Mouse (Mus musculus): ENCODE results near the gene Ifitm6.
"Not testable (repeated sequence)": the region's sequence is repeated elsewhere in the genome, so short reads cannot be mapped to it uniquely, and the experiment has no call there.

The Ifitm6 gene

DNA sequence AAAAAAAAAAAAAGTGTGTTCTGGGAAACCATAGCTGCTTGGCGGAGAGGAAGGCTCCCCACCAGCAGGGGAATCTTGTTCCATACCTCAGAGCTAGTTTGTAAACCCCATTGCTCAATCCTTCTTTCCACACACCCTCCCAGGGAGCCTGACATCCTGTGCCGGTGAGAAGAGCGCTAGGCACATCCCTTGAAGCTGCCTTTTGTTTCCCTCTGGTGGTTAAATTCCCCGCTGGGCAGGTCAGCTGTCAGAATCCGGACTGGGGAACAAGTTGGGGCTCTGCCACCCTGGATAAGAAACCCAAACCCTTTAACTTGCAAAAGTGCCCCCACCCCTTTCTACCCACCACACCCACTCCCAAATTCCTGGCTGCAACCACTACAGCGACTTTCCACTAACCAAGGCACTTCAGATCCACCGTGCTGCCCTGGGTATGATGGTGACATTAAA is 9.4 kb downstream of the Ifitm6 start:
- DNase-seq = peak; percentile 9

DNA sequence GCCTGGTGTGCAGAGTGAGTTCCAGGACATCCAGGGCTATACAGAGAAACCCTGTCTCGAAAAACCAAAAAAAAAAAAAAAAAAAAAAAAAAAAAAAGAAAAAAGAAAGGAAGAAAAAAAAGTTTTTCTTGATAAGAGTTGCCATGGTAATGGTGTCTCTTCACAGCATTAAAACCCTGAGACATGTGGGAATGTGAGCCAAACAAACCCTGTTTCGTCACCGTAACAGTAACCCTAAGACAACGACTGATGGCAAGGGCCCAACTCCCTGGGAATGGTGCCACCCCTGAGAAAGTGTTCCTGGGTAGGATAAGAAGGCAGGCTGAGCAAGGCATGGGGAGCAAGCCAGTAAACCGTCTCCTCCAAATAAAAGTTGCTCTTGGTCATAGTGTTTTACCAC is 10.8 kb downstream of the Ifitm6 start:
- DNase-seq = no peak

- DNase-seq = no peak
These were observed 11.3 kb downstream of the Ifitm6 start for GRCm38 (mm10) chr7:141006446-141006845.

DNA sequence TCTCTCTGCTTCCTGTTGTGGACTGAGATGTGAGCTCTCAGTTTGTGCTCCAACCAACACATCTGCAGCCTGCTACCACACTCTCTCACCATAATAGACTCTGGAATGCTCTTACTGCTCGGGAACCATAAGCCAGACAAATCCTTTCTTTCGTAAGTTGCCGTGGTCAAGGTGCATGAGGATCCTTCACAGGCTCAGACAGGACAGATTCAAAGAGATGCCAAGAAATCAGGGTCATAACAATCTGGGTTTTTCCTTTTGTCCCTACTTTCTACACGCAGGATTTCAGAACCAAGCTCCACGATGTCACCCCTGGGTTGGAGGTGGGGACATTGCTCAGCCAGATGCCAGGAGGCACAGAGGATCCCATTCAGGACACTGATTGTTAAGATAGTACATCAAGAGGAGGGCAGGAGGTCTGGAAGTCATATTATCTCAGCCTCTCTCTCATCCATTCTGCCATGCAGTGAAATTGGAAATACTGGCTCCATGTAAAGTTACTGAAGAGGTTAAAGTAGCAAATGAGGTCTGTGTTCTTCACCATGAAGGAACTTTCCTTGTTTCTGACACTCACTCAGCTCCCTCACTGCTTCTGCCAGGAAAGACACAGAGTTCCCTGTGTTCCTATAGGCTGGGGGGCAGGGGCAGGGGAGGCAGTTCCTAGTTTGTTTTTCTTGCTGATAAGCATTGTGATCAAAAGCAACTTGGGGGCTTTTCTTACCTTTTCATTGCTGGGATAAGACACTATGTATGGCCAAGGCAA is 14.3 kb downstream of the Ifitm6 start:
- no peak for DNase-seq

- DNase-seq = no peak
These were observed 16.6 kb downstream of the Ifitm6 start for GRCm38 (mm10) chr7:141000881-141001708.

GRCm38 (mm10) chr7:140998853-140999700 is 18.6 kb downstream of the Ifitm6 start:
- no peak for DNase-seq

DNA sequence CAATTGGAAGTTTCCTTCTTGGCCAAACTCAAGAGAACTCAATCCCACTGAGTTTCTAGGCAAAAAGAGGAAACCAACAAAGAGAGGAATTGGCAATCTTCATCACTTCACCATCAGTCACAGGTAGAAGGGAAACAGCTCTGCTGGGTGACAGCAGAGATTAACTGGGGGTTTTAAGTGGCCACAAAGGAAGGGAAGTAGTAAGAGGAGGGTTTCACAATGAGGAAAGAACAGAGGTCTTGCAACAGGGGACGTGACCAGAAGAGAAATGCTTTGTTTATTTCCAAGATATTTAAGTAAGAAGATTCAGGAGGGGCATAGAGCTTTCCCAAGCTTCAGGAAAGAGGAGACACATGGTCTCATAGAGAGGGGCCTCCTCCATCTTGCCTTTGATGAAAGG is 19.9 kb downstream of the Ifitm6 start:
- no peak for DNase-seq

- DNase-seq = no peak
These were observed 26.5 kb downstream of the Ifitm6 start for GRCm38 (mm10) chr7:140991117-140991689.

DNA sequence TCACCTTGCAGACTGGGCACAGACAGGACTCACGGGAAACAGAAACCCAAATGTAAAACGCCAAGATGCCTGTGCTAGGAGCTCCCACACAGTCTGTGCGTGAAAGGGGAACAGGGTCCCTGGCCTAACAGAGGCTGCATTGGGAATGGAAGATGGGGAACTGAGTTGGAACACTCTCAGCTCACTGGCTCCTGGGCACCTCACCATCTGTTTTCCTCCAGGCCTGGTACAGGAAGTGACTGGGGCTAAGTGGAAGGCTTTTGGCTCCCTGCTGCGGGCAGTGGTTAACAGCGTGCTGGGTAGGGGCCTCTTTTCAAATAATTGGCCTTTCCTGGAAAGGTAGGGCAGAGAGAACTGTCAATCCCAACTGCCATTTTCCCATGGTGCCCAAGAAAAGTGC is 27.1 kb downstream of the Ifitm6 start:
- no peak for DNase-seq

GRCm38 (mm10) chr7:140990185-140990584 is 27.5 kb downstream of the Ifitm6 start:
- DNase-seq = no peak

DNA sequence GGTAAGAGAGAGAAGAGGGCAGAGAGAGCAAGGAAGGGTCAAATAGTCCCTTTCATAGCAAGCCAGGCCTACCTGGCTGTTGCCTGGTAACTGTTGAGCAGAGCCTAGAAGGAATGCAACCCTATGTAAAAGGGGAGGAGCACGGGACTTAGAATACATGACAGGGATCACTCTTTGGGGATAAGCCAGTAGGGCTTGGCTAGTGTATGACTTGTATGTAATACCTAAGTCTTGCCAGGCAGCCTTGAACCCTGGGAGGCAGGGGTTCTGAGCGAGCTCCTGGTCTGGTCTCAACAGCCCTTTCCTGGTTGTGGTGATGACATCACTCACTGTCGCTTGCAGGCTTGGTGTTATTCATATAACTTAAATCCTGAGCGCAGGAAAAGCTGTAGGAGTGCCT is 28.7 kb downstream of the Ifitm6 start:
- no peak for DNase-seq

DNA sequence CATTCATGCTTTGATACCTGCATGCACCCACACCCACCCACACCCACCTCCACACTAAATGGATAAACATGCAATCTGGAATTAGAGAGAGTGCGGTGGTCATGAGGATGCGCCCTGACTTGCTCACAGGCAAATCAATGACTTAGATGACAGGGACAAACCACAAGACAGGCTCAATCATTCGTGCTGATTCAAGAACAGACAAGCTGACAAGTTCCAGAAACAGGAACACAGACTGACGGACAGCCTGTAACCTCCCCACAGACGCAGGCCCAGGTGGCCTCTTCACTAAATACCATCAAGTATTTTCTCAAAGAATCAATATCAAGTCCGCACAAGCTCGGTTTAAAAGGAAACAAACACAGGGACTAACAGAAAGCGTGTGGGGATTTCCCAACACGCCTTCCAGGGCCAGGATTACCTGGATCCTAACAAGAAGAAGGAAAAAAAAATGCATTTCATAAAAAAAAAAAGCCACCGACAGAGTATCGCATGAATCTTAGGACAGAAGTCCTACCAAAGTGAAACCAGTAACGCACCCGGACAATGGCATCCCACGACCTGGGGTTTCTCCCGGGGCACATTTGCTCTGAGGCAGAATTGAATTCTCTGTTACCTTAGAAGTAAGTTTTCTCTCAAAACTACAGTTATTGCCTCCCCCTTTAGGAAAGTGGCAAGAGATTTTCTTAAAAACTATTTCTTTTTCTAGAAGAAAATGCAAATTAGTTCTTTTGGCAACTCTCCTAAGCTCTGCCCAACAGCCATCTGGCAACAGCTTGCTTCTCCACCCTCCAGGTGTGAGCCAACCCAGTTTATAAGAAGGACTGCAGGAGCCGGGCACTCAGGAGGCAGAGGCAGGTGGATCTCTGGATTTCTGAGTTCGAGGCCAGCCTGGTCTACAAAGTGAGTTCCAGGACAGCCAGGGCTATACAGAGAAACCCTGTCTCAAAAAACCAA is 30.3 kb downstream of the Ifitm6 start:
- DNase-seq = no peak

- DNase-seq = no peak
These were observed 34.8 kb downstream of the Ifitm6 start for GRCm38 (mm10) chr7:140982971-140983370.

- no peak for DNase-seq
These were observed 36.0 kb downstream of the Ifitm6 start for GRCm38 (mm10) chr7:140981704-140982103.

- not testable (repeated sequence) for DNase-seq
These were observed 41.0 kb downstream of the Ifitm6 start for GRCm38 (mm10) chr7:140976720-140977119.

- DNase-seq = no peak
These were observed 42.3 kb downstream of the Ifitm6 start for GRCm38 (mm10) chr7:140975465-140975864.

- no peak for DNase-seq
These were observed 42.8 kb downstream of the Ifitm6 start for GRCm38 (mm10) chr7:140974940-140975339.

GRCm38 (mm10) chr7:140973396-140974165 is 44.1 kb downstream of the Ifitm6 start:
- no peak for DNase-seq

DNA sequence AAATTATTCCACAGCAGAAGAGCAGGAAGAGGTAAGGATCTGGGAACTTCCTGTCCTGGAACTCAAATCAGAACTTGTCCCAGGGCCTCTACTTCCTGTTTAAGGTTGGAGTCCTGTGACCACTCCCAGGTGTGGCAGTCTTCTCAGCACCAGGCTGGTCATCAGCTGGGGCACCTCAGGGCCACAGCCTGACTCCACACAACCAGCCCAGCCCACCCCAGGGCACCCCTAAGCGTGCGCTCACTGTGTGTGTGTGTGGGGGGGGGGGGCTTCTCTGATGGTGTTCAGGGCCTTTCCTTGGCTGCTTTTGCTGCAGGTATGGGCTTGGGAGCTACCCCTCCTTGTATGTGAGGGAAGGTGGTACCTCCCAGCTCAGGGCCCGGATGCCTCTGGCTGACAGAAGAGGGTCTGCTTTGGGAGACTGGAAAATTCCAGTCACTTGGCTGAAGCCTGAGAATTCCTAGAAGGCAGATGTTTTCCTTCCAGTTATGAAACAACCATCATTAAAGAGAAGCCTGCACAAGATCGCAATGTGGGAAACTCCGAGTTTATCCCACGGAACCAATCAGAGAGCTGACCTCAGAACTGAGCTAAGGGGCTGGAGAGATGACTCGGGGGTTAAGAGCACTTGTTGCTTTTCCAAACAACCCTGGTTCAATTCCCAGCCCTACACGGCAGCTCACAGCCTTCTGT is 46.1 kb downstream of the Ifitm6 start:
- DNase-seq = no peak

GRCm38 (mm10) chr7:140970931-140971330 is 46.8 kb downstream of the Ifitm6 start:
- peak; percentile 48 for DNase-seq

Data from retina, postnatal 1 day (tissue).